Mouse (Mus musculus) MEL (cell line): ENCODE measurements around the gene Tmem234. TPM values are rescaled to one million over a fixed set of nuclear protein-coding genes. Genes with fewer than 3 reads are reported as not detected.
"Not testable (repeated sequence)": the region's sequence is repeated elsewhere in the genome, so short reads cannot be mapped to it uniquely, and the experiment has no call there.

Source experiments
- DNase-seq: peaks from one replicate; pipeline ENCODE4 v3.0.0; 2011; ENCODE audit warnings: low read depth, low spot score
- H3K27ac ChIP-seq: 2 replicates; pipeline ENCODE4 v1.5.1; 2012; ENCODE audit warnings: low read depth, mild to moderate bottlenecking, control low read depth, low read length, moderate library complexity; ENCODE audit not compliant: control insufficient read depth
- H3K27me3 ChIP-seq, 2 experiments: fragments of 150-350 bp in 1 of 2; sonication (generic) in 1 of 2; 2 replicates each; pipeline ENCODE4 v1.6.1; 2012; ENCODE audit warnings: low read length in 2 of 2, mild to moderate bottlenecking in 2 of 2, improper control_type of control experiment in 1 of 2, moderate library complexity in 1 of 2; ENCODE audit not compliant: insufficient read depth in 2 of 2, control insufficient read depth in 1 of 2
- H3K36me3 ChIP-seq, 2 experiments: 2 replicates each; pipeline ENCODE4 v1.6.1; 2012 to 2014; ENCODE audit warnings: low read length in 2 of 2, improper control_type of control experiment in 1 of 2, inconsistent platforms in 1 of 2, mild to moderate bottlenecking in 1 of 2; ENCODE audit not compliant: insufficient read depth in 2 of 2, control insufficient read depth in 1 of 2
- H3K4me1 ChIP-seq, 2 experiments: fragments of 150-350 bp in 1 of 2; sonication (generic) in 1 of 2; 2 replicates each; pipeline ENCODE4 v1.6.1; 2012; ENCODE audit warnings: low read length in 2 of 2, improper control_type of control experiment in 1 of 2, mild to moderate bottlenecking in 1 of 2; ENCODE audit not compliant: insufficient read depth in 2 of 2, control insufficient read depth in 1 of 2
- H3K4me3 ChIP-seq, 2 experiments: fragments of 150-350 bp in 1 of 2; sonication (generic) in 1 of 2; 2 replicates each; pipeline ENCODE4 v1.5.1; 2012; ENCODE audit warnings: low read depth in 2 of 2, low read length in 2 of 2, mild to moderate bottlenecking in 2 of 2, moderate library complexity in 2 of 2, control low read depth in 1 of 2, improper control_type of control experiment in 1 of 2; ENCODE audit not compliant: control insufficient read depth in 1 of 2, insufficient read depth in 1 of 2
- H3K79me2 ChIP-seq: 2 replicates; pipeline ENCODE4 v1.6.1; 2012; ENCODE audit warnings: mild to moderate bottlenecking, low read length, moderate library complexity; ENCODE audit not compliant: control insufficient read depth, poor library complexity, insufficient read depth
- H3K9ac ChIP-seq: 2 replicates; pipeline ENCODE4 v1.6.1; 2012; ENCODE audit warnings: low read depth, mild to moderate bottlenecking, control low read depth, low read length, moderate library complexity; ENCODE audit not compliant: control insufficient read depth, poor library complexity, severe bottlenecking
- H3K9me3 ChIP-seq: fragments of 150-350 bp; sonication (generic); replicated peaks from 2 replicates; pipeline ENCODE4 v1.6.1; 2012; ENCODE audit warnings: mild to moderate bottlenecking, low read length, improper control_type of control experiment, moderate library complexity; ENCODE audit not compliant: insufficient read depth
- BHLHE40 ChIP-seq: IDR thresholded peaks from 2 replicates; pipeline ENCODE4 v1.6.1; 2012; ENCODE audit warnings: low read depth, mild to moderate bottlenecking, inconsistent platforms, low read length, improper control_type of control experiment, borderline replicate concordance
- CTCF ChIP-seq, 3 experiments: IDR thresholded peaks in 2 of 3; conservative IDR thresholded peaks in 1 of 3; 2 replicates each; pipeline ENCODE4 v1.5.1; 2011 to 2012; ENCODE audit warnings: low read length in 3 of 3, low read depth in 2 of 3, mild to moderate bottlenecking in 2 of 3, improper control_type of control experiment in 1 of 3, inconsistent platforms in 1 of 3, mixed read lengths in 1 of 3, moderate library complexity in 1 of 3; ENCODE audit not compliant: control insufficient read depth in 1 of 3, insufficient read depth in 1 of 3, poor library complexity in 1 of 3, severe bottlenecking in 1 of 3
- EP300 ChIP-seq, 2 experiments: IDR thresholded peaks; 2 replicates each; pipeline ENCODE4 v1.6.1; 2011; ENCODE audit warnings: improper control_type of control experiment in 2 of 2, low read length in 2 of 2, low read depth in 1 of 2, mild to moderate bottlenecking in 1 of 2
- ETS1 ChIP-seq: IDR thresholded peaks from 2 replicates; pipeline ENCODE4 v1.6.1; 2012; ENCODE audit warnings: low read depth, mild to moderate bottlenecking, inconsistent platforms, low read length, improper control_type of control experiment, moderate library complexity
- GABPA ChIP-seq: IDR thresholded peaks from 2 replicates; pipeline ENCODE4 v1.6.1; 2012; ENCODE audit warnings: low read depth, mild to moderate bottlenecking, inconsistent platforms, low read length, improper control_type of control experiment, moderate library complexity
- HCFC1 ChIP-seq: IDR thresholded peaks from 2 replicates; pipeline ENCODE4 v1.6.1; 2012; ENCODE audit warnings: low read depth, mild to moderate bottlenecking, inconsistent platforms, low read length, improper control_type of control experiment, moderate library complexity
- MAFK ChIP-seq: IDR thresholded peaks from 2 replicates; pipeline ENCODE4 v1.6.1; 2011; ENCODE audit warnings: low read depth, mild to moderate bottlenecking, low read length, improper control_type of control experiment, borderline replicate concordance
- MAX ChIP-seq: IDR thresholded peaks from 2 replicates; pipeline ENCODE4 v1.6.1; 2011; ENCODE audit warnings: low read length, improper control_type of control experiment
- MAZ ChIP-seq: IDR thresholded peaks from 2 replicates; pipeline ENCODE4 v1.6.1; 2012; ENCODE audit warnings: low read depth, mild to moderate bottlenecking, inconsistent platforms, low read length, improper control_type of control experiment
- MEF2A ChIP-seq: IDR thresholded peaks from 2 replicates; pipeline ENCODE4 v1.6.1; 2014; ENCODE audit warnings: low read depth, mild to moderate bottlenecking, inconsistent platforms, low read length, improper control_type of control experiment; ENCODE audit not compliant: poor library complexity, insufficient replicate concordance, severe bottlenecking; ENCODE audit errors: extremely low read depth
- POLR2A ChIP-seq, 2 experiments: IDR thresholded peaks; 2 replicates each; pipeline ENCODE4 v1.6.1; 2011 to 2012; ENCODE audit warnings: low read length in 2 of 2, mild to moderate bottlenecking in 2 of 2, control low read depth in 1 of 2, improper control_type of control experiment in 1 of 2, low read depth in 1 of 2, moderate library complexity in 1 of 2; ENCODE audit not compliant: control insufficient read depth in 1 of 2, insufficient read depth in 1 of 2, poor library complexity in 1 of 2
- POLR2AphosphoS5 ChIP-seq: IDR thresholded peaks from 2 replicates; pipeline ENCODE4 v1.6.1; 2012; ENCODE audit warnings: low read depth, borderline replicate concordance, mild to moderate bottlenecking, inconsistent platforms, low read length, moderate library complexity, mixed read lengths
- RAD21 ChIP-seq: IDR thresholded peaks from 2 replicates; pipeline ENCODE4 v1.6.1; 2011; ENCODE audit warnings: mild to moderate bottlenecking, low read depth, low read length, improper control_type of control experiment
- RCOR1 ChIP-seq: IDR thresholded peaks from 2 replicates; pipeline ENCODE4 v1.6.1; 2012; ENCODE audit warnings: low read depth, mild to moderate bottlenecking, inconsistent platforms, low read length, improper control_type of control experiment
- SIN3A ChIP-seq: IDR thresholded peaks from 2 replicates; pipeline ENCODE4 v1.6.1; 2012; ENCODE audit warnings: low read length, improper control_type of control experiment, inconsistent platforms
- TAL1 ChIP-seq: IDR thresholded peaks from 2 replicates; pipeline ENCODE4 v1.6.1; 2012; ENCODE audit warnings: mild to moderate bottlenecking, inconsistent platforms, low read length, moderate library complexity, mixed read lengths
- TBP ChIP-seq: IDR thresholded peaks from 2 replicates; pipeline ENCODE4 v1.8.0; 2011; ENCODE audit warnings: low read depth, low read length, improper control_type of control experiment
- TCF12 ChIP-seq: IDR thresholded peaks from 2 replicates; pipeline ENCODE4 v1.6.1; 2014; ENCODE audit warnings: low read depth, mild to moderate bottlenecking, inconsistent platforms, low read length, improper control_type of control experiment, moderate library complexity
- UBTF ChIP-seq: IDR thresholded peaks from 2 replicates; pipeline ENCODE4 v1.6.1; 2012; ENCODE audit warnings: low read depth, mild to moderate bottlenecking, inconsistent platforms, low read length, improper control_type of control experiment, moderate library complexity, borderline replicate concordance; ENCODE audit not compliant: insufficient read depth
- USF2 ChIP-seq, 2 experiments: IDR thresholded peaks; 2 replicates each; pipeline ENCODE4 v1.6.1; 2011 to 2012; ENCODE audit warnings: improper control_type of control experiment in 2 of 2, low read length in 2 of 2, borderline replicate concordance in 1 of 2, inconsistent platforms in 1 of 2, low read depth in 1 of 2, mild to moderate bottlenecking in 1 of 2; ENCODE audit not compliant: insufficient read depth in 1 of 2
- ZNF384 ChIP-seq: IDR thresholded peaks from 2 replicates; pipeline ENCODE4 v1.6.1; 2012; ENCODE audit warnings: low read depth, mild to moderate bottlenecking, inconsistent platforms, low read length, improper control_type of control experiment
- polyA plus RNA-seq, 2 experiments: library from polyadenylated mRNA; stranded (reverse) in 1 of 2; unstranded in 1 of 2; fragments of >175 nt in 1 of 2; fragments of >200 nt in 1 of 2; gene quantifications; 2 replicates each; pipeline versions ENCODE4 v1.2.1 to v1.2.4; 2012; ENCODE audit warnings: low replicate concordance in 2 of 2, low read depth in 1 of 2; ENCODE audit not compliant: insufficient read length in 2 of 2, insufficient read depth in 1 of 2, missing spikeins in 1 of 2
- total RNA-seq: library from RNA; depleted of rRNA; stranded (reverse); fragments of 300-350 nt; gene quantifications from 2 replicates; pipeline ENCODE4 v1.2.3, GENCODE M21; 2012

Gene Tmem234
- total and polyA plus RNA-seq, 3 experiments = 148 to 220 TPM; not detected in 1

DNA sequence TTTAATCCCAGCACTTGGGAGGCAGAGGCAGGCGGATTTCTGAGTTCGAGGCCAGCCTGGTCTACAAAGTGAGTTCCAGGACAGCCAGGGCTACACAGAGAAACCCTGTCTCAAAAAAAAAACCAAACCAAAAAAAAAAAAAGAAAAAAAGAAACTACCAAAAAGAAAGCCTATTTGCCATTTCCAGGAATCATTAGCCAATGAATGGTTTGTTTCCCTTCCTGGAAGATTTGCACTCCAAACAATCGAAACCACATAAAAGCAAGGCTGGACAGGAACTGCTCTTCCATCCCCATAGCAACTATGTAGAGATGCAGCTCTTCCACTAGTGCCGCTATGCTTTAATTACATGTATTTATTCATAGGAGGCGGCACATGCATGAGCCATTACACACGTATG, 46.0 kb upstream of the Tmem234 start:
- not testable (repeated sequence) for H3K4me3 ChIP-seq, H3K27ac ChIP-seq, H3K79me2 ChIP-seq
- peak; percentile 66 for TF ChIP-seq ZNF384
- TF ChIP-seq, all 39 proteins: peak for 1; not testable (repeated sequence) for 38
- not testable (repeated sequence) for H3K9ac ChIP-seq, H3K27me3 ChIP-seq, DNase-seq, H3K36me3 ChIP-seq, H3K9me3 ChIP-seq
- peaks cover 0 to 15% of the 10 kb centered on the region in 2 experiments; a peak in 2 of 4 replicates for H3K4me1 ChIP-seq

GRCm38 (mm10) chr4:129555421-129555861, 45.0 kb upstream of the Tmem234 start:
- H3K79me2 ChIP-seq = peaks cover 1% of the 10 kb centered on the region; the same call in 1 of the 2 replicates
- DNase-seq = peak; percentile 80
- no peaks in the 10 kb centered on the region for H3K9me3 ChIP-seq
- H3K27ac ChIP-seq = peak overlapping the region; percentile 41; the same call in 1 of the 2 replicates
- H3K27me3 ChIP-seq = no peaks in the 10 kb centered on the region
- TF ChIP-seq RAD21 = peak; percentile 21; the same call in 1 of the 2 replicates
- no peak for TF ChIP-seq MEF2A
- TF ChIP-seq CTCF (IDR thresholded peaks at IDR 0.05 in 2 of 3, conservative IDR thresholded peaks at IDR 0.05 in 1 of 3; ENCODE audit: control insufficient read depth in 1 of 3, insufficient read depth in 1 of 3, low read depth in 2 of 3, low read length in 3 of 3, poor library complexity in 1 of 3, severe bottlenecking in 1 of 3) = peak; percentile 80 to 97 (median 90)
- TF ChIP-seq TBP = no peak
- 0 out of 2 replicates have a peak, but pooled peaks have one; percentile 23 for TF ChIP-seq ZNF384
- 0 out of 4 replicates have a peak, but pooled peaks of 1 of the 2 experiments have one; percentile 22 for TF ChIP-seq POLR2A (IDR thresholded peaks at IDR 0.05; ENCODE audit: control insufficient read depth in 1 of 2, insufficient read depth in 1 of 2, low read depth in 1 of 2, low read length in 2 of 2, poor library complexity in 1 of 2)
- peak; percentile 26; the same call in 1 of the 2 replicates for TF ChIP-seq HCFC1
- TF ChIP-seq ETS1 = no peak
- peak overlapping the region; percentile 66 for H3K9ac ChIP-seq
- peak overlapping the region; percentile 71 to 89 for H3K4me3 ChIP-seq
- peaks cover 0 to 15% of the 10 kb centered on the region in 2 experiments; a peak in 2 of 4 replicates for H3K4me1 ChIP-seq
- peaks cover 0 to 2% of the 10 kb centered on the region in 2 experiments; a peak in 2 of 4 replicates for H3K36me3 ChIP-seq

GRCm38 (mm10) chr4:129555862-129556531, 44.5 kb upstream of the Tmem234 start:
- Histone ChIP-seq H3K4me3 (peak overlapping the region; percentile 71 to 89), H3K36me3 (peaks cover 0 to 2% of the 10 kb centered on the region in 2 experiments; a peak in 2 of 4 replicates), H3K27me3 (no peaks in the 10 kb centered on the region), H3K9ac (peak overlapping the region; percentile 66), H3K79me2 (peaks cover 1% of the 10 kb centered on the region; the same call in 1 of the 2 replicates), H3K27ac (peak overlapping the region; percentile 41), H3K9me3 (no peaks in the 10 kb centered on the region), H3K4me1 (peaks cover 0 to 15% of the 10 kb centered on the region in 2 experiments; a peak in 2 of 4 replicates)
- peak; percentile 43 for DNase-seq
- no peak for TF ChIP-seq MAZ
- TF ChIP-seq MEF2A = no peak
- no peak for TF ChIP-seq GABPA
- TF ChIP-seq BHLHE40 = no peak
- peak; percentile 6; the same call in 1 of the 2 replicates for TF ChIP-seq TCF12
- TF ChIP-seq RCOR1 = no peak
- TF ChIP-seq TAL1 = no peak
- no peak for TF ChIP-seq ETS1
- TF ChIP-seq USF2 (IDR thresholded peaks at IDR 0.05; ENCODE audit: borderline replicate concordance in 1 of 2, insufficient read depth in 1 of 2, low read depth in 1 of 2, low read length in 2 of 2) = no peak
- 0 out of 2 replicates have a peak, but pooled peaks have one; percentile 37 for TF ChIP-seq MAX
- TF ChIP-seq HCFC1 = no peak
- no peak for TF ChIP-seq POLR2A (IDR thresholded peaks at IDR 0.05; ENCODE audit: control insufficient read depth in 1 of 2, insufficient read depth in 1 of 2, low read depth in 1 of 2, low read length in 2 of 2, poor library complexity in 1 of 2)
- no peak for TF ChIP-seq POLR2AphosphoS5
- TF ChIP-seq EP300 (IDR thresholded peaks at IDR 0.05; ENCODE audit: low read depth in 1 of 2, low read length in 2 of 2) = no peak
- TF ChIP-seq MAFK = no peak
- no peak for TF ChIP-seq UBTF
- TF ChIP-seq SIN3A = peak; percentile 56; the same call in 1 of the 2 replicates
